Mouse (Mus musculus): Measurements from ENCODE around the gene Hes3. TPM values are rescaled to one million over a fixed set of nuclear protein-coding genes. Genes with fewer than 3 reads are reported as not detected.

Hes3 gene
- polyA plus RNA-seq, 2 experiments: 0.03 TPM; not detected in 1

DNA sequence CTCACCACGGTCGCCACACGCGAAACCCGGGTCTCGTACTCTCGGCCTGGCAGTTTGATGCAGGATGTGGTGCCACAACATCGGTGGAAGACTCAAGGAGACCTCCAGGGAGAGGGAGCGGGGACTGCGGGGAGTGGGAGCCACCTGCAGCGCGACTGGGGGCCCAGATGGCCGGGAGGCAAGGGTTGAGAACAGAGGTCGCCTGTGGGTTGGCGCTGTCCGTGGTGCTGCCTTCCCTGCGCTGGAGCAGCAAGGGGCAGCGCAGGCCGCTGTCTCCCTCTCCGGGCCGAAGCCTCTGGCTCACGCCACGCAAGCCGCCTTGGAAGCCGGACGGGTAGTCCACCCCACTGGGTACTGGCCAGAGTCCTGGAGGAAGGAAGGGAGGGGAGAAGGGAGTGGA, 4.6 kb downstream of the Hes3 start:
- no peaks in the 10 kb centered on the region for H3K9me3 ChIP-seq (ENCODE audit: control insufficient read depth, low read length)
- H3K27me3 ChIP-seq (ENCODE audit: control insufficient read depth, insufficient read depth, low read length): peaks cover 92% of the 10 kb centered on the region
- no peak overlapping the region for H3K4me2 ChIP-seq (replicated peaks; ENCODE audit: low read depth, low read length, severe bottlenecking)
- WGBS: 5% methylated on average over 26 of the region's 26 CpGs
- peaks cover 12% of the 10 kb centered on the region for H3K4me1 ChIP-seq (ENCODE audit: control insufficient read depth, insufficient read depth, low read length)
- H3K27ac ChIP-seq (replicated peaks; ENCODE audit: low read depth, low read length): no peak overlapping the region
- no peak for TF ChIP-seq POLR2A (IDR thresholded peaks at IDR 0.05; ENCODE audit: borderline replicate concordance, extremely low read depth, insufficient read depth, insufficient read length)
- H3K4me3 ChIP-seq (replicated peaks; ENCODE audit: low read length): no peak overlapping the region
- no peaks in the 10 kb centered on the region for H3K36me3 ChIP-seq (ENCODE audit: control insufficient read depth, insufficient read depth, low read length)
- H3K9ac ChIP-seq (ENCODE audit: low read depth, low read length, severe bottlenecking): no peak overlapping the region
- DNase-seq (ENCODE audit: low spot score) (peak; percentile 59), ATAC-seq (ENCODE audit: low FRiP score, low read depth) (no peak)

DNA sequence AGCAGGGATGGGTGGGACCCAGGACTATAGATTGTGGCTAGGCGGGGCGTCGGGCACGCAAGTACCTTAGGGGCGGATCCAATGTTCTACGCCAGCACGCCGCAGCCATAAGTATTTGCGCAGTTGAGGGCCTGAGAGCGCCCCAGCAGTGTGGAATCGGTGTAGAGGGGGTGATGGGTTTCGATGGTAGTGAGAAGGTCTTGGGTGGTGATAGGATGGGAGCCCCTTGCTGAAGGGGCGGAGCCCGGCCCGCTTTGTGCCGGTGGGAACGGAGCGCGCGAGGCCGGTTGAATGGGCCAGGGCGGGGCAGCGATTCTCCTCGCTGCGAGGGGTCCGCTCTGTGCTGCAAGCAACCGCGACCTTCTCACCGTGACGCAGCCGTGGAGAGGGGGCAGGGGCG, 5.3 kb downstream of the Hes3 start:
- no peak for TF ChIP-seq POLR2A (IDR thresholded peaks at IDR 0.05; ENCODE audit: borderline replicate concordance, extremely low read depth, insufficient read depth, insufficient read length)

DNA sequence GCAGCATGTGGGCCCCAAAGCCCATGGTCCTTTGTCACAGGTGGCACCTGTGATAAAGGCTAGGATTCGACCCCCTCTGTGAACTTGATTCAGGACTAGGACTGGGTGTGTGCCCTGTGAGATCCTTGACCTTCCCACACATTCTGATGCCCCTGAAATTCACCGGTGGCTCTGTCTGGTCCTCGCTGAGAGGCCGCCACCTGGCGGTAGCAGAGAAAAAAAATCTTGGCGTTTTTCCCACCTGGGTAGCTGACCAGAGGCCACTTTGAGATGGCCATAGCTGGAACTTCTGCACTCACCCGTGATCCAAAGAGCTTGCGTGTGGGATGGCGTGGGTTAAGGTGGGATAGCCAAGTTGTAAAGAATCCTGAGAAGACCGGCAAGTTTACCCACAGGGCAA, 6.0 kb downstream of the Hes3 start:
- 3% methylated on average over 10 of the region's 10 CpGs for WGBS
- no peak overlapping the region for H3K9ac ChIP-seq (ENCODE audit: low read depth, low read length, severe bottlenecking)
- peak; percentile 55 for DNase-seq (ENCODE audit: low spot score)

More for the DNA sequence above, 5.3 kb downstream of the Hes3 start:
- Histone ChIP-seq H3K4me2 (replicated peaks; ENCODE audit: low read depth, low read length, severe bottlenecking) (peak overlapping the region; percentile 31), H3K9ac (ENCODE audit: low read depth, low read length, severe bottlenecking) (no peak overlapping the region), H3K27ac (replicated peaks; ENCODE audit: low read depth, low read length) (no peak overlapping the region), H3K4me1 (ENCODE audit: control insufficient read depth, insufficient read depth, low read length) (peaks cover 12% of the 10 kb centered on the region), H3K27me3 (ENCODE audit: control insufficient read depth, insufficient read depth, low read length) (peaks cover 92% of the 10 kb centered on the region), H3K9me3 (ENCODE audit: control insufficient read depth, low read length) (no peaks in the 10 kb centered on the region), H3K36me3 (ENCODE audit: control insufficient read depth, insufficient read depth, low read length) (peaks cover 4% of the 10 kb centered on the region; the same call in 1 of the 2 replicates), H3K4me3 (replicated peaks; ENCODE audit: low read length) (0 out of 2 replicates have a peak overlapping the region, but pooled peaks have one; percentile 10)
- DNase-seq (ENCODE audit: low spot score) (no peak), ATAC-seq (ENCODE audit: low FRiP score, low read depth) (no peak)
- WGBS: 4% methylated on average over 32 of the region's 32 CpGs

DNA sequence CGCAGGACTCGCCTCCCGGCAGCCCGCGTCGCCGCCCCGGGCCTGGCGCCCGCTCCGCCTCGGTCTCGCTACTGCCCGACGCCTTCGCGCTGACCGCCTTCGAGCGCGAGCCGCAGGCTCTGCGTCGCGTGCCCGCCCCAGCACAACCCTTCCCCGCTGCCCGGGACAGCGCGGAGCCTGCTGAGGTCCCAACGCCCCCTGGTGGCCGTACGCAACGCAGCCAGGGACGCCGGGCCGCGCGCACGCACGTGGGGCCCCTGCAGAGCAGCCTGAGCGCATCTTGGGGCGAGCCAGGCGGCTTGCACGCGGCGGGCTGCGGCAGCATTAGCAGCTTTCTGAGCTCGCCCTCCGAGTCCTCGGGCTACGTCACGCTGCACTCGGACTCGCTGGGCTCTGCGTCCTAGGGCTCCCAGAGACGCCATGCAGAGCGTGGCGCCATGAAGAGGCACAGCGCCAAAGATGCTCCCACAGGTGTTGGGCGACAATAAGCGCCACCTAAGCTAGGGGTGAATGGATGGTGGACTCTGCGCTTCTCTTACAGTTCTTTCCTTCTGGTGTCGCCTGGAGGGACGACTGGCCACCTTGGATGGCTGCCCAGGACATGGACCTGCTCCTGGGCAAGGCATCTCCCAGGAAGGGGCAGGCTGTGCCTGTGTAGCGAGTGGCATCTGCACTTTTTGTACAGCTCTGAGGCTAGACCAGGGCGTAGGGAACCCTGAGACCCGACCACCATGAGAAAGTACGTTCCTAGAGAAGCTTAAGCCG, 8.1 kb downstream of the Hes3 start:
- Histone ChIP-seq H3K9me3 (ENCODE audit: control insufficient read depth, low read length) (no peaks in the 10 kb centered on the region), H3K9ac (ENCODE audit: low read depth, low read length, severe bottlenecking) (peak overlapping the region; percentile 45), H3K4me2 (replicated peaks; ENCODE audit: low read depth, low read length, severe bottlenecking) (peak overlapping the region; percentile 59), H3K27ac (replicated peaks; ENCODE audit: low read depth, low read length) (no peak overlapping the region), H3K4me3 (replicated peaks; ENCODE audit: low read length) (peak overlapping the region; percentile 32), H3K36me3 (ENCODE audit: control insufficient read depth, insufficient read depth, low read length) (peaks cover 17% of the 10 kb centered on the region), H3K27me3 (ENCODE audit: control insufficient read depth, insufficient read depth, low read length) (peaks cover 74% of the 10 kb centered on the region), H3K4me1 (ENCODE audit: control insufficient read depth, insufficient read depth, low read length) (peaks cover 12% of the 10 kb centered on the region; the same call in 1 of the 2 replicates)
- DNase-seq (ENCODE audit: low spot score) (peak; percentile 59), ATAC-seq (ENCODE audit: low FRiP score, low read depth) (peak; percentile 74)
- TF ChIP-seq POLR2A (IDR thresholded peaks at IDR 0.05; ENCODE audit: borderline replicate concordance, extremely low read depth, insufficient read depth, insufficient read length): no peak
- 5% methylated on average over 61 of the region's 70 CpGs for WGBS

More for the DNA sequence above, 6.0 kb downstream of the Hes3 start:
- H3K27me3 ChIP-seq (ENCODE audit: control insufficient read depth, insufficient read depth, low read length): peaks cover 88% of the 10 kb centered on the region
- peaks cover 9% of the 10 kb centered on the region for H3K36me3 ChIP-seq (ENCODE audit: control insufficient read depth, insufficient read depth, low read length)
- H3K4me3 ChIP-seq (replicated peaks; ENCODE audit: low read length): no peak overlapping the region
- no peak for TF ChIP-seq POLR2A (IDR thresholded peaks at IDR 0.05; ENCODE audit: borderline replicate concordance, extremely low read depth, insufficient read depth, insufficient read length)
- no peak overlapping the region for H3K4me2 ChIP-seq (replicated peaks; ENCODE audit: low read depth, low read length, severe bottlenecking)
- ATAC-seq (ENCODE audit: low FRiP score, low read depth): no peak
- peaks cover 12% of the 10 kb centered on the region for H3K4me1 ChIP-seq (ENCODE audit: control insufficient read depth, insufficient read depth, low read length)
- H3K27ac ChIP-seq (replicated peaks; ENCODE audit: low read depth, low read length): no peak overlapping the region
- no peaks in the 10 kb centered on the region for H3K9me3 ChIP-seq (ENCODE audit: control insufficient read depth, low read length)

DNA sequence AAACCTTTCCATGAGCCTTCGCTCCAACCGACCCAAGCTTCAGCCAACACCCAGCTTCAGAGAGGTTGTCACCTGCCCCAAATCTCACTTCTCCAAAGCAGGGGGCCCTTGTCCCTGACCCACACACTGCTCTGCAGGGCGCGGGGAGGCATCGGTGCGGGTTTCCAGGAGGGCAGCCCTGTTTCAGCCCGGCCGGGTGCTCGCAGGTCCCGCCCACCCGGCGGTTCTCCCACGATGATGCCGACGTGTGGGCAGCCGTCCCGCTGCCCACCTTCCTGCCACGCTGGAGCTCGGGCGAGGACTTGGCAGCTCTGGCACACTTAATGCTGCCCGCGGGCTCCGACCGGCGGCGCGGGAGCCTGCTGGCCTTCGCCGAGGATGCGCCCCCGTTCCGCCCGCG, 8.7 kb downstream of the Hes3 start:
- Histone ChIP-seq H3K27me3 (ENCODE audit: control insufficient read depth, insufficient read depth, low read length) (peaks cover 67% of the 10 kb centered on the region), H3K9ac (ENCODE audit: low read depth, low read length, severe bottlenecking) (peak overlapping the region; percentile 45), H3K4me3 (replicated peaks; ENCODE audit: low read length) (peak overlapping the region; percentile 32), H3K4me1 (ENCODE audit: control insufficient read depth, insufficient read depth, low read length) (peaks cover 12% of the 10 kb centered on the region; the same call in 1 of the 2 replicates), H3K4me2 (replicated peaks; ENCODE audit: low read depth, low read length, severe bottlenecking) (peak overlapping the region; percentile 59), H3K36me3 (ENCODE audit: control insufficient read depth, insufficient read depth, low read length) (peaks cover 17% of the 10 kb centered on the region), H3K9me3 (ENCODE audit: control insufficient read depth, low read length) (no peaks in the 10 kb centered on the region), H3K27ac (replicated peaks; ENCODE audit: low read depth, low read length) (no peak overlapping the region)
- ATAC-seq (ENCODE audit: low FRiP score, low read depth): 0 out of 2 replicates have a peak, but pooled peaks have one; percentile 5
- TF ChIP-seq POLR2A (IDR thresholded peaks at IDR 0.05; ENCODE audit: borderline replicate concordance, extremely low read depth, insufficient read depth, insufficient read length): no peak
- 20% methylated on average over 19 of the region's 34 CpGs for WGBS
- no peak for DNase-seq (ENCODE audit: low spot score)

All from limb, embryonic 14.5 days (tissue).